Mouse (Mus musculus): ENCODE measurements at regions not wholly inside any gene's neighbourhood (a gene's known extent, or its start where the extent isn't known, plus 50 kb on each side); places are given as distances from the start of the nearest gene placed in this dataset.

DNA sequence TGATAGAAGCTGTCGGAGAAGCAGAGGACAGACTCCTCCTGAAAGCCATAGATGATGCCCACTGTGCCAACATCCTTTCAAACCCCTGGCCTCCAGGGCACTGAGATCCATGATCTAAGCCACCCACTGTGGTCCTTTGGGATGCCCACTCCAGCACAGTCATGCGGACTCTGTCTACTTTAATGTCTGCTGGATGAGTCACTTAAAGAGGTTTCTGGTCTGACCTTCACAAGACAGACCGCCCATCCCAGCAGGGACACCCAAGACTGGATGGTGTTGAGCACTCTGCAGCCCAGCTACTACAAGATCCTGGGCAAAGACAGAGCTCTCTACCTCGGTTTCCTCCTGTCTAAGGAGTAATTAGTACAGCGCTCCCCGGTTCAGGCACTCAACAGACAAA is 214.1 kb upstream of the Zmiz1 start:
- WGBS, result 92% methylated on average over 6 of the region's 6 CpGs
- Histone ChIP-seq H3K4me1 (replicated peaks) (peaks cover 27% of the 10 kb centered on the region), H3K36me3 (no peaks in the 10 kb centered on the region), H3K27ac (peak overlapping the region; percentile 78; the same call in 1 of the 2 replicates), H3K4me2 (no peak overlapping the region), H3K9ac (no peak overlapping the region), H3K27me3 (no peaks in the 10 kb centered on the region), H3K9me3 (no peaks in the 10 kb centered on the region), H3K4me3 (no peak overlapping the region)
- no peak for ATAC-seq (ENCODE audit: low FRiP score)

DNA sequence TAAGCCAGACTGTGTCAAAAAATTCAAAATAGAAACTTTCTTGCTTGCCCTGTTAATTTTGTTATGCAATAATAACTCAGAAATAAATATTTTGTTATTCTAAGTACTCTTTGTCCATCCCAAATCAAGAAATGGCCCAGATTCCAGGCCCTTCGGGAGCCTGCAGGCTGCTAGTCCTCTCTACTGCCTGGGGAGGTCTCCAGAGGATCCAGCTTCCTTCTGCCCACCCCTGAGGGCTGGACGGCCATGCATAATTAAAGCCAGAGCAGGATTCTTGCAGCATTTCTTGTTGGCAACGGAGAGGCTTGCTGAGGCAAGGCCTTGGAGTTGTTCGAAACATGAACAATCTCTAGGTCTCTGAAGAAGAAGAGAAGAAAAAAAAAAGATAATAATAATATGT is 213.3 kb upstream of the Zmiz1 start:
- Histone ChIP-seq H3K4me1 (replicated peaks) (peaks cover 24% of the 10 kb centered on the region), H3K27me3 (no peaks in the 10 kb centered on the region), H3K4me3 (no peak overlapping the region), H3K27ac (no peak overlapping the region), H3K36me3 (no peaks in the 10 kb centered on the region), H3K9ac (no peak overlapping the region), H3K4me2 (no peak overlapping the region), H3K9me3 (no peaks in the 10 kb centered on the region)
- 61% methylated on average over 4 of the region's 4 CpGs for WGBS
- no peak for ATAC-seq (ENCODE audit: low FRiP score)

DNA sequence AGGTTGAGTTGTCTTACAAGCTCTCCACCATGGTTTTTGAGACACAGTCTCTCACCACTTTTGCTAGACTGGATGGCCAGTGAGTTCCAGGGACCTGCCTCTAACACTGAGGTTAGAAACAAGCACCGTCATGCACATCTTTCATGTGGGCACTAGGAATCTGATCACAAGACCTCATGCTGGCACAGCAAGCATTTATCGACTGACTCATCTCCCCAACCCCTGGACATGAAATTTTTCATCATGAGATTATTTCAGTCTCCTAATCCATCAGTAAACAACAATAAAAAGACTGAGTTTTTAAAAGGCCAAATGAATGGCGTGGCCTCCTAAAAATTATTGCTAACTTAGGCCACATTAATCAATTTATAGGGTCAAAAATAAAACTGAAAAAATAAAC is 210.0 kb upstream of the Zmiz1 start:
- WGBS, result 89% methylated on average over 3 of the region's 3 CpGs
- no peak overlapping the region for H3K4me3 ChIP-seq
- H3K4me2 ChIP-seq, result no peak overlapping the region
- ATAC-seq (ENCODE audit: low FRiP score), result no peak
- H3K4me1 ChIP-seq (replicated peaks), result peaks cover 9% of the 10 kb centered on the region
- H3K27ac ChIP-seq, result no peak overlapping the region
- H3K36me3 ChIP-seq, result no peaks in the 10 kb centered on the region
- no peaks in the 10 kb centered on the region for H3K9me3 ChIP-seq
- no peak overlapping the region for H3K9ac ChIP-seq
- H3K27me3 ChIP-seq, result no peaks in the 10 kb centered on the region

DNA sequence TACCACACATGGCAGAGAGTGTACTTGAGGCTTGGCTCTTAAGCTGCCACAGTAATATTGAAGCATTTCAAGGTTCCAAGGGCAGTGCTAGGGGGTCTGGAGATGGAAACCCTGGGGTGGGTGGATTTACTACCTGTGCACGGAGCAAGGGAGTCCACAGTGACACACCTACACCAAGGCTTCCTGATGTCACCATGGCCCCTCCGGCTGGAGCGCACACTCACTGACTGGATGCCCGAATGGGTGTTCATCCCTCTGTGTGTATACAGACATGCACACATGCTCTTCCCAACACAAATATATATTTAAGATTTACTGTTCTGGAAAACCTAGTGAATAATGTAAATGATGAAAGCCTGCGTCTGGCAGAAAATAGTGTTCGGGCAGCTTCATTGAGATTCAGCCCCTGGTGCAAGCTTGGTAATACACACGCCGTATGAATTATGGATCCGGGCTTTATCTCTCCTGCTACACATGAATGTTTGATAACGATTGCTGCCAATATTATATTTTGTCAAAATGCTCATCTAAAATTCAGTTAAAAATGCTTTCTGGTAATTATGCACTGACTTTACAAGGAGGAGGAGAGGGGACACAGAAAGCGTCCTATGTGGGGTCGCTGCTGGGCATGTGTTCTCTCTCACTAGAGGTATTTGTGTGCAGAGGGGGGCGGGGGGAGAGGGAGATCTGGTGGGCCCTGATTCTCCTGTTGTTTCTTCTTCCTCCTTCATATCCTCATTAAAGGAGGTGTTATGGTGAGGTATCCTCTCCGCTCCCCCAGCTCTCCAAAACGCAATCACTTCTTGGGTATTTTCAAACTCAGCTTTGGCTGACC is 205.8 kb upstream of the Zmiz1 start:
- Histone ChIP-seq H3K9ac (no peak overlapping the region), H3K9me3 (no peaks in the 10 kb centered on the region), H3K27ac (peak overlapping the region; percentile 60), H3K4me2 (no peak overlapping the region), H3K36me3 (no peaks in the 10 kb centered on the region), H3K27me3 (no peaks in the 10 kb centered on the region), H3K4me3 (no peak overlapping the region), H3K4me1 (replicated peaks) (no peaks in the 10 kb centered on the region; the same call in 1 of the 2 replicates)
- no peak for ATAC-seq (ENCODE audit: low FRiP score)
- 80% methylated on average over 15 of the region's 15 CpGs for WGBS

DNA sequence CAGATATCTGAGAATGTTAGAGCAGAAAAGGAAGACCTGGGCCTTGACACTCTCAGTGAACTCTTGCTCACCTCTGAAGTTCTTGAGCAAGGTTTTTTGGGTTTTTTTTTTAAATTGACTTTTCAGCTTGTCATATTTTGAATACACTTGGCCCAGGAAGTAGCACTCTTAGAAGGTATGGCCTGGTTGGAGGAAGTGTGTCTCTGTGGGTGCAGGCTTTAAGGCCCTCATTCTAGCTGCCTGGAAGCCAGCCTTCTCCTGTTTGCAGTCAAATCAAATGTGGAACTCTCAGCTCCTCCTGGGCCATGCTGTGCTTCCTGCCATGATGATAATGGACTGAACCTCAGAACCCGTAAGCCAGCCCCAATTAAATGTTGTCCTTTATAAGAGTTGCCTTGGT is 195.9 kb upstream of the Zmiz1 start:
- H3K27me3 ChIP-seq, result no peaks in the 10 kb centered on the region
- no peak overlapping the region for H3K4me2 ChIP-seq
- H3K27ac ChIP-seq, result no peak overlapping the region
- no peak for ATAC-seq (ENCODE audit: low FRiP score)
- no peaks in the 10 kb centered on the region for H3K36me3 ChIP-seq
- no peak overlapping the region for H3K4me3 ChIP-seq
- WGBS, result 79% methylated on average over 1 of the region's 1 CpGs
- no peaks in the 10 kb centered on the region for H3K9me3 ChIP-seq
- H3K9ac ChIP-seq, result no peak overlapping the region
- peaks cover 23% of the 10 kb centered on the region for H3K4me1 ChIP-seq (replicated peaks)

DNA sequence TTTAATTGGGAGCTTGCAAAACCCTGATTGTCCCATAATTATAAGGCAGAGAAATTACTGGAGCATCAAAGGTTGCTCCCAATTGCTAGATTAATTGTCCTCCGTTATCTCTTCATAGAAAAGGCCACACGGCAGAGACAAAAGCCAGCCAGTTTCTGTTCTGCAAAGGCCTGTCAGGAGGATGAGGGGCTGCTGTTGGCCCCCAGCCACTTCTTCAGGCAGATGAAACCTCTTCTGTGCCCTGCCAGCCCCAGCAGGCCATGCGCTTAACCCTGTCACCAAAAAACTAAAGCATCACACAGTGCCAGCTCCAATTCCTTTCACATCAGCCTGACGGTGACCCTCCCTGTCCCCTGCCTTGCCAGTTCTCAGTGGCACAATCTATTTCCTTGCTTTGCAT is 192.1 kb upstream of the Zmiz1 start:
- Histone ChIP-seq H3K36me3 (no peaks in the 10 kb centered on the region), H3K4me3 (no peak overlapping the region), H3K27ac (no peak overlapping the region), H3K27me3 (peaks cover 5% of the 10 kb centered on the region; the same call in 1 of the 2 replicates), H3K9ac (peak overlapping the region; percentile 5; the same call in 1 of the 2 replicates), H3K9me3 (no peaks in the 10 kb centered on the region), H3K4me2 (no peak overlapping the region), H3K4me1 (replicated peaks) (peaks cover 48% of the 10 kb centered on the region)
- 39% methylated on average over 4 of the region's 4 CpGs for WGBS
- no peak for ATAC-seq (ENCODE audit: low FRiP score)

DNA sequence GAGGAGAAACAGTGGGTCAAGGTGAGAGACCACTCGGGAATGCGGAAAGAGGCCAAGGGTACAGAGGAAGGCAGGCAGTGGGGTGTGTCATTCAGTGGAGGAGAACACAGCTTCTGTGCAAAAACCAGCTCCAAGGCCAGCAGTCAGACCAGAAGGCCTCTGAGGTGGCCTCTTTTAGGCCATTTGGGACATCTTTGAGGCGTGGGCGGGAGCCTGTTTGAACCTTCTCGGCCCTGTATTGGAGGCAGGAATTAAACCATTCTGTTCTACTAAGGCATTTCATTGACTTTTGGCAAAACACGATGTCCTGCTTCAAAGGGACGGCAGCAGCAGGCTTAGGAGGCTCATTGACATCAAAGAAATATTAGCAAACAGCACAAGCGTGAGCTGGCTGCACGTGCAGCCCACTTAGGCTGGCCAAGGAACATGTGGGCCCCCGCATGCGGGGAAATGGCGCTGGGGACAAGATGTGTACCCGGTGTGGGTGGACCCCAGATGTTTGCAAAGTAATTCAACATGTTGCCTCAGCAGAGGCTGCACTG is 190.8 kb upstream of the Zmiz1 start:
- ATAC-seq (ENCODE audit: low FRiP score), result no peak
- Histone ChIP-seq H3K4me3 (no peak overlapping the region), H3K36me3 (no peaks in the 10 kb centered on the region), H3K9me3 (no peaks in the 10 kb centered on the region), H3K9ac (no peak overlapping the region), H3K4me1 (replicated peaks) (peaks cover 48% of the 10 kb centered on the region), H3K27ac (no peak overlapping the region), H3K4me2 (no peak overlapping the region), H3K27me3 (peaks cover 5% of the 10 kb centered on the region; the same call in 1 of the 2 replicates)
- 75% methylated on average over 13 of the region's 13 CpGs for WGBS

DNA sequence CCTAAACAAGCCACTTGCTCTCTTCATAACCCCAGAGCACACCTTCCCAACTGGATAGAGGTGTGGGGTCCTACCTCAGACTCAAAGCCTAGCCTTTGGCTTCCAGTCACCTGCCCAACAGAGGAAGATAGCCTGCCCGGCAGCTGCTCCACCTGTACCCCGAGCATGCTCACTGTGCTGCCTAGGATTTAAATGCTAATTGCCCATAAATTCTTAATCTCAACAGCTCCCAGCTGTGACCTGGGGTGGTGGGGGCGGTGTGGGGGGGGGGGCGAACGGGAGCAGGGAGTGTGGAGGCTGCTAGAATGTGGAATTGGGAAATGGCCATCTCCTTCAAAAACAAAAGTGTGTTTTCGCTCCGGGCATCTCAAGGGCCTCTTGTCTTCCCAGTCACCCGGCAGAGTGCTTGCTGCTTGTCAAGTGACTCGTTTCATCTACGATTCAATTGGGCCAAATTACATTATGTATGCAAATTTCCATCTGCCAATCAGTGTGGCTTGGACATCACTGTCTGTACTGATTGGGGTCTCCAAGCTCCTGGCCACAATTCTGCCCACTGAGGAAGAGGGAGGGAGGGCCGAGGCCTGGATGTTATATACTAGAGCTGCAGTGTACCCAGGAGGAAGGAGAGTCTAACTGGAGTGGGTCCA is 188.6 kb upstream of the Zmiz1 start:
- H3K27me3 ChIP-seq, result peaks cover 5% of the 10 kb centered on the region; the same call in 1 of the 2 replicates
- peak overlapping the region; percentile 44 for H3K27ac ChIP-seq
- no peaks in the 10 kb centered on the region for H3K9me3 ChIP-seq
- peak; percentile 79 for ATAC-seq (ENCODE audit: low FRiP score)
- no peak overlapping the region for H3K4me3 ChIP-seq
- WGBS, result 24% methylated on average over 11 of the region's 11 CpGs
- H3K4me1 ChIP-seq (replicated peaks), result peaks cover 48% of the 10 kb centered on the region
- H3K36me3 ChIP-seq, result no peaks in the 10 kb centered on the region
- H3K9ac ChIP-seq, result no peak overlapping the region
- no peak overlapping the region for H3K4me2 ChIP-seq

DNA sequence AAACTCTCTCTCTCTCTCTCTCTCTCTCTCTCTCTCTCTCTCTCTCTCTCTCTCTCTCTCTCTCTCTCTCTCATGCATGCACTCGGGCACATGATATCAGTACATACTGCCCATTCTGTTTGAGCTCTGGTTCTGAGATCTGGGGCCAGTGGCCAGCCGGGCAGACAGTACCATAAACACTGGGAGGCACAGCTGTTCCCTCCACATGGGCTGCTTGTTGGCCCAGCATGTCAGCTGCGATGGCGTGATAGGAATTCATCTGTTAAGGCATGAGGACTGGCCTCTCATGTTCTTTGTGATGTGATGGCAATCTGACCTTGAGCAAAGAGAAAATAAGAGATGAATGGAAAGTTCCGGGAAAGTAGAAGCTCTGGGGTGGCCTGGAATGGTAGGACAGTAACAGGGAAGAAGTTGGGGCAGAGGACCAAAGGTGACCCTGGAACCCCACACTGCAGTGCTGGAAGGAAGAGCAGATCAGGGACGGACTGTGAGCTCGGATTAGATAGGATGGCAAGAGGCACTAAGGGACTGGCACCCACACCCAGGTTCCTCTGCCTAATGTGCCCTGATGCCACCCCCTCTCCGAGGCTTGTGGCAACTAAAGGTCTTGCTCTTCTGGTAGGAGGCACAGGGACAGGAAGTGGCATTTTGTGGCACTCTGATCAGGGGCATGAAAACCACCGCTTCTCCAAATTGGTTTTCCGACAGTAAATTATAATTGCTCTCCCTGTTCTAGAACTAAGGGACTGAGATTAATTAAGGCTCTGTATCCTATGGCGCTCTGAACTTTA is 186.4 kb upstream of the Zmiz1 start:
- no peak for ATAC-seq (ENCODE audit: low FRiP score)

DNA sequence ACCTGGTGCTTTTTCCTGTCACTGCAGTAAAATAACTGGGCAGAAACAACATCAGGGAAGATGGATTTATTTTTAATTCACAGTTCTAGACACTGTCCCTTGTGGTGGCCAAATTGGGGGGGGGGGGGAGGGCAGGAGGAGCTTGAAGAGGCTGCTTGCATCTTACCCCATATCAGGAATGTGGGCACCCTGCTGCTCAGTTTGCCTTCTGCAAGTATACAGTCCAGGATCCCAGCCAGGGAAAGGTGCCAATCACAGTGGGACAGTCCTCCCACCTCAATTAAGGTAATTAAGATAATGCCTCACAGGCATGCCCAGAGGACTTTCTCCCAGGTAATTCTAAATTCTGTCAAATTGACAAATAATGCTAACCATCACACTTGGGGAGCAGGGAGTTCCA is 179.2 kb upstream of the Zmiz1 start:
- Histone ChIP-seq H3K9me3 (no peaks in the 10 kb centered on the region), H3K36me3 (no peaks in the 10 kb centered on the region), H3K27me3 (0 out of 2 replicates have a peak, but pooled peaks cover 6% of the 10 kb centered on the region), H3K4me3 (no peak overlapping the region), H3K4me1 (replicated peaks) (peaks cover 28% of the 10 kb centered on the region), H3K27ac (no peak overlapping the region), H3K4me2 (no peak overlapping the region), H3K9ac (no peak overlapping the region)
- ATAC-seq (ENCODE audit: low FRiP score), result no peak

More for the DNA sequence above, 186.4 kb upstream of the Zmiz1 start:
- WGBS, result 76% methylated on average over 11 of the region's 11 CpGs
- no peaks in the 10 kb centered on the region for H3K9me3 ChIP-seq
- peaks cover 33% of the 10 kb centered on the region for H3K4me1 ChIP-seq (replicated peaks)
- H3K4me3 ChIP-seq, result no peak overlapping the region
- H3K36me3 ChIP-seq, result no peaks in the 10 kb centered on the region
- H3K27me3 ChIP-seq, result peaks cover 12% of the 10 kb centered on the region; the same call in 1 of the 2 replicates
- no peak overlapping the region for H3K4me2 ChIP-seq
- no peak overlapping the region for H3K9ac ChIP-seq
- no peak overlapping the region for H3K27ac ChIP-seq

DNA sequence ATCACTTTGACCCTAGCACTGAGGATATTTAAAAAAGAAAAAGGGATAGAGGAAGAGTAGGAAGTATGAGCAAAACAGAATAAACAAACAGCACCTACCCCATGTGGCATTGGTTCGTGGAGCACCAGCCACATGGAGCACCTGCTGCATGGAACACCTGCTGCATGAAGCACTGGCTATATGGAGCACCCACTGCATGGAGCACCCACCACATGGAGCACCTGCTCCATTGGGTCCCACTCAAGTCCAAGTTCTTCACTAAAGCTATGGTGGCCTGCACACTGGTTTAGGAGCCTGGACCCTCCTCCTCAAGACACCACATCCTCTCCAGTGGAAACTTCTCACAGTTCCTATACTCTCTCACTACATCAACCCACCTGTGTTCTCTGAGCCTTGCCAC is 166.4 kb upstream of the Zmiz1 start:
- H3K4me1 ChIP-seq (replicated peaks), result peaks cover 8% of the 10 kb centered on the region; the same call in 1 of the 2 replicates
- 64% methylated on average over 1 of the region's 1 CpGs for WGBS
- no peaks in the 10 kb centered on the region for H3K27me3 ChIP-seq
- no peak overlapping the region for H3K27ac ChIP-seq
- no peak overlapping the region for H3K4me2 ChIP-seq
- no peaks in the 10 kb centered on the region for H3K9me3 ChIP-seq
- no peak for ATAC-seq (ENCODE audit: low FRiP score)
- H3K36me3 ChIP-seq, result no peaks in the 10 kb centered on the region
- no peak overlapping the region for H3K4me3 ChIP-seq
- no peak overlapping the region for H3K9ac ChIP-seq

DNA sequence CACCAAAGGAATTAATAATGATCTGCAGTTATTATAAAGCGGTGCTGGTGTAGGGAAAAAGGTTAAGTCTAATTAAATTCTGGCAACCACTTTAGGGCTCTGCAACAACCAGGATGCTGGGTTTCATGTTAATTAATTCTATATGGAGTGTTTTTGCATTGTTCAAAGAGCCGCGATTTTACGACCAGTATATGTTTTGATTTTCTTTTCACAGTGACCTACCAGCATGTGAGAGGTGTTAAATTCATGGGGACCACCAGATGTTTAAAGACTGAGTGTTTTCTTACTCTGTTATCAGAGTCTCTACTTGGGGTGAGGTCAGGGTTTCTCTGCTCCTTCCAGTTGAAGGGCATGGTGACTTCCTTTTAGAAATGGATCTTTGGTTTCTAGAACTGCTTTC is 164.8 kb upstream of the Zmiz1 start:
- H3K4me2 ChIP-seq, result no peak overlapping the region
- no peak overlapping the region for H3K9ac ChIP-seq
- H3K9me3 ChIP-seq, result no peaks in the 10 kb centered on the region
- H3K27me3 ChIP-seq, result no peaks in the 10 kb centered on the region
- H3K4me3 ChIP-seq, result no peak overlapping the region
- no peak for ATAC-seq (ENCODE audit: low FRiP score)
- H3K4me1 ChIP-seq (replicated peaks), result peaks cover 8% of the 10 kb centered on the region; the same call in 1 of the 2 replicates
- WGBS, result 64% methylated on average over 4 of the region's 4 CpGs
- H3K36me3 ChIP-seq, result no peaks in the 10 kb centered on the region
- peak overlapping the region; percentile 26; the same call in 1 of the 2 replicates for H3K27ac ChIP-seq

Data from hindbrain, embryonic 13.5 days (tissue).